ENCODE assay signal across 23 mouse cellular contexts in the genomic region with DNA sequence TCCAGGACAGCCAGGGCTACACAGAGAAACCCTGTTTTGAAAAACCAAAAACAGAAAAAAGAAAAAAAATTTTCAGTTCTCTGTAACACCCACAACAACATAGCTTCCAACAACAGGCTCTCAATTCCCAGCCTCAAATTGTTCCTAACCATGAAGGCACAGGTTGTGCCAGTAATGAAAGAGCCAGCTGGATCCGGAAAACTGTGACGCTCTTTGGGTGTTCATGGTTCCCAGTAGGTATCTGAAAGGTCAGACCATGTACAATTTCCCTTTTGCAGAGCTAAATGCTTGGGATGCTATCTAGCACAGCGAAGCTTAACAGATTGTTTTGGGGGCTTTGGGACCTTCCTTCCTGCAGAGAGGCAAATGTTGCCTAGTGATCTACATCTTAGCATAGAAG.
DNase-seq lines count a peak whose midpoint lies in the region; ATAC-seq and TF ChIP-seq lines count a peak whose summit lies in the region.
"Had no signal": no experiment of that assay in that cellular context is flagged by ENCODE, and none has a peak within 500 bp of the region (broad histone marks: within the 10 kb centered on the region; RNA-seq: fewer than 3 reads in every experiment).

No protein-coding gene starts in this region.

- TF ChIP-seq CTCF in kidney, adult 2 months (conservative IDR thresholded peaks at IDR 0.05; ENCODE audit: insufficient read depth, insufficient read length, low read depth, low read length) = no peak
- TF ChIP-seq CTCF in cortical plate, adult 2 months (IDR thresholded peaks at IDR 0.05; ENCODE audit: extremely low read depth, insufficient read depth, low read length) = no peak

- no peak overlapping the region for H3K4me3 ChIP-seq in kidney, adult 2 months (ENCODE audit: insufficient read depth, low read depth, low read length)
- no peak overlapping the region for H3K4me3 ChIP-seq in midbrain, embryonic 11.5 days (ENCODE audit: low read depth, low read length)
- no peak overlapping the region for H3K4me3 ChIP-seq in midbrain, embryonic 13.5 days (replicated peaks)
- H3K4me3 ChIP-seq in cortical plate, adult 2 months (ENCODE audit: insufficient read depth, low read length) = no peak overlapping the region
- H3K4me3 ChIP-seq: embryonic facial prominence, embryonic 15.5 days; erythroblast, embryonic 14.5 days; heart, embryonic 13.5 days had no signal

- H3K27me3 ChIP-seq in kidney, adult 2 months (replicated peaks; ENCODE audit: control insufficient read depth, insufficient read depth, low read length) = no peaks in the 10 kb centered on the region
- no peaks in the 10 kb centered on the region for H3K27me3 ChIP-seq in midbrain, embryonic 11.5 days (ENCODE audit: control insufficient read depth, insufficient read depth, low read length)
- H3K27me3 ChIP-seq in midbrain, embryonic 13.5 days = no peaks in the 10 kb centered on the region
- H3K27me3 ChIP-seq: CH12.LX; embryonic facial prominence, embryonic 15.5 days; heart, embryonic 13.5 days; Patski had no signal

- DNase-seq in kidney, adult 2 months = peak; percentile 10
- DNase-seq in kidney, postnatal 14 days = no peak
- peak; percentile 77 for DNase-seq in midbrain, embryonic 11.5 days (ENCODE audit: low spot score, missing footprints)
- DNase-seq in layer of hippocampus, adult 9-10 months (ENCODE audit: low spot score) = peak; percentile 46
- DNase-seq in adrenal gland, postnatal 36 days = no peak
- DNase-seq: adrenal gland, adult 8-10 months; cerebellum, adult 2 months; cerebellum, postnatal 10 days; embryo, embryonic 11 days; gastrocnemius, postnatal 14 days; heart, postnatal 36 days had no signal

- TF ChIP-seq POLR2A in kidney, adult 2 months (IDR thresholded peaks at IDR 0.05; ENCODE audit: low read depth, low read length) = no peak
- no peak for TF ChIP-seq POLR2A in cortical plate, adult 2 months (IDR thresholded peaks at IDR 0.05; ENCODE audit: extremely low read depth, insufficient read depth, low read length)

- peaks cover 2% of the 10 kb centered on the region; the same call in 1 of the 2 replicates for H3K4me1 ChIP-seq in kidney, adult 2 months (ENCODE audit: control insufficient read depth, insufficient read depth, low read length)
- H3K4me1 ChIP-seq in midbrain, embryonic 11.5 days (ENCODE audit: control insufficient read depth, insufficient read depth, low read length) = no peaks in the 10 kb centered on the region
- peaks cover 11% of the 10 kb centered on the region; the same call in 1 of the 2 replicates for H3K4me1 ChIP-seq in midbrain, embryonic 13.5 days (replicated peaks)
- peaks cover 13% of the 10 kb centered on the region for H3K4me1 ChIP-seq in cortical plate, adult 2 months (ENCODE audit: control insufficient read depth, insufficient read depth, low read length)
- H3K4me1 ChIP-seq: embryonic facial prominence, embryonic 15.5 days had no signal

- no peak overlapping the region for H3K9ac ChIP-seq in midbrain, embryonic 11.5 days (ENCODE audit: low read length)
- no peak overlapping the region for H3K9ac ChIP-seq in midbrain, embryonic 13.5 days (replicated peaks)
- H3K9ac ChIP-seq: embryonic facial prominence, embryonic 15.5 days; heart, embryonic 13.5 days had no signal

- no peak overlapping the region for H3K4me2 ChIP-seq in midbrain, embryonic 11.5 days
- no peak overlapping the region for H3K4me2 ChIP-seq in midbrain, embryonic 13.5 days (replicated peaks)
- H3K4me2 ChIP-seq: embryonic facial prominence, embryonic 15.5 days; heart, embryonic 13.5 days had no signal

- no peak overlapping the region for H3K27ac ChIP-seq in kidney, adult 2 months (ENCODE audit: insufficient read depth, low read depth, low read length)
- no peak overlapping the region for H3K27ac ChIP-seq in midbrain, embryonic 11.5 days (ENCODE audit: low read depth, low read length)
- H3K27ac ChIP-seq in midbrain, embryonic 13.5 days = no peak overlapping the region
- peak overlapping the region; percentile 60 for H3K27ac ChIP-seq in cortical plate, adult 2 months (ENCODE audit: insufficient read depth, low read length)
- H3K27ac ChIP-seq: embryonic facial prominence, embryonic 15.5 days; heart, embryonic 13.5 days had no signal

- no peak for ATAC-seq in midbrain, embryonic 11.5 days (ENCODE audit: low FRiP score)
- ATAC-seq in midbrain, embryonic 13.5 days = no peak
- ATAC-seq in megakaryocyte, adult 5-6 weeks (ENCODE audit: poor library complexity, severe bottlenecking) = no peak
- ATAC-seq: activated CD4-positive, CD25-positive, alpha-beta regulatory T cell, adult 4 months; forebrain, embryonic 16.5 days; hindbrain, embryonic 16.5 days; inflammation-experienced regulatory T-cells, adult 6 months; Patski had no signal

- peaks cover 1% of the 10 kb centered on the region; the same call in 1 of the 2 replicates for H3K36me3 ChIP-seq in kidney, adult 2 months (ENCODE audit: control insufficient read depth, insufficient read depth, low read length)
- no peaks in the 10 kb centered on the region for H3K36me3 ChIP-seq in midbrain, embryonic 11.5 days (ENCODE audit: control insufficient read depth, insufficient read depth, low read length)
- 0 out of 2 replicates have a peak, but pooled peaks cover 5% of the 10 kb centered on the region for H3K36me3 ChIP-seq in midbrain, embryonic 13.5 days

- no peaks in the 10 kb centered on the region for H3K9me3 ChIP-seq in midbrain, embryonic 11.5 days (ENCODE audit: control insufficient read depth, low read length)
- no peaks in the 10 kb centered on the region for H3K9me3 ChIP-seq in midbrain, embryonic 13.5 days
- H3K9me3 ChIP-seq: embryonic facial prominence, embryonic 15.5 days; heart, embryonic 13.5 days had no signal

- 92% methylated on average over 3 of the region's 3 CpGs for WGBS in kidney, adult 2 months
- WGBS in midbrain, embryonic 11.5 days = 77% methylated on average over 3 of the region's 3 CpGs
- 71% methylated on average over 3 of the region's 3 CpGs for WGBS in midbrain, embryonic 13.5 days

Comparison
In these comparisons a context has a peak if more than half of its experiments do, and no peak if none do; other contexts are left out.
1. DNase-seq: peak in kidney, adult 2 months (single experiment), midbrain, embryonic 11.5 days (single experiment) and layer of hippocampus, adult 9-10 months (single experiment); none in kidney, postnatal 14 days (single experiment) and adrenal gland, postnatal 36 days (0 of 2).